Mouse (Mus musculus): ENCODE data around the gene Scn3b.

Scn3b gene

DNA sequence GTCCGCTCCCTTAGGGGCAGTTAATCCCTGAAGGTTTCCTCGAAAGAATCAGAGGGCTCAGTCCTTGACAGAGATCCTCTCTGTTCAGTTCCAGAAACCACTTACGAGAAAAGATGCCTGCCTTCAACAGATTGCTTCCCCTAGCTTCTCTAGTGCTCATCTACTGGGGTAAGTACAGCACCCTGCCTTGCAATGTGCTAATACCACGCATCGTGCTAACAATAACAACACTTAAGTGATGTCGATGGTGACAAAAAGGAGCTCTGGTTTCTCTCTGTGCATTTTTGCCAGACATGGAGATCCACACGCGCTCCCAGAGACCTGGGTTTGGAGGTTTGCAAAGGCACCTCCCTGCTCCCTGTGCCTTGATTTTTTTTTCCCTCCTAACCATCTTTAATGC lies 863 bp downstream of the Scn3b start:
- DNase-seq: no peak

- no peak for DNase-seq
Measured at GRCm38 (mm10) chr9:40271075-40271474, 2.1 kb downstream of the Scn3b start.

GRCm38 (mm10) chr9:40272822-40273221 lies 3.8 kb downstream of the Scn3b start:
- no peak for DNase-seq

- DNase-seq: no peak
Measured at GRCm38 (mm10) chr9:40275904-40276303, 6.9 kb downstream of the Scn3b start.

DNA sequence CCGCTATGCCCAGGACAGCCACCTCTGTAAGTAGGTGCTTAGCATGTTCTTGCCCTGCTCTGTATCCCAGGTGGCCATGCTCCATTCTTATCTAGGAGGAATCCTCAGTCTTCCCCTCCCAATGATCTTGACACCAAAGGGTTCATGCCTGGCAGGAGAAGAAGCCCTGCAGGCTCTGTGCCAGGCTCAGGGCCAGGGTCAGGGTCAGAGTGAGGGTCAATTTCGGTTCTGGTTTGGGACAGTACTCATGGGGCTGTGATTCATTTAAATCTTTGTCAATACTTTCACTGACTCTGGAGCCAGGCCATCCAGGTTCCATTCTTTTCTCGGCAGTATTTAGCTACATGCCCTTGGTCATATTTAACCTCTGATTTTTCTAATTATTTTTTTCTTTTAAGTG lies 8.7 kb downstream of the Scn3b start:
- no peak for DNase-seq

DNA sequence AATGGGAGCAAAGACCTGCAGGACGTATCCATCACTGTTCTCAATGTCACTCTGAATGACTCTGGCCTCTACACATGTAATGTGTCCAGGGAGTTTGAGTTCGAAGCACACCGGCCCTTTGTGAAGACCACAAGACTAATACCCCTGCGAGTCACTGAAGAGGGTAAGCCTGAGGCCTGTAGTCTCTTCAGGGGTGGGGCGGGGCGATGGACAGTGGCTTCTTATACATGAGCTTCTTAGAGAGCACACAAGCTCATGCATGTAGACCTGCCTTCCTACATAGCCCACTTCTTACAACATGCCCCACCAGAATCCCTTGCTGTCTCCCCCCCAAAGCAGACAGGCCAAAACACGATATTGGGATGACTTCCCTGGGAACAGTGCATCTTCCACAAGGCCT lies 10.4 kb downstream of the Scn3b start:
- no peak for DNase-seq

DNA sequence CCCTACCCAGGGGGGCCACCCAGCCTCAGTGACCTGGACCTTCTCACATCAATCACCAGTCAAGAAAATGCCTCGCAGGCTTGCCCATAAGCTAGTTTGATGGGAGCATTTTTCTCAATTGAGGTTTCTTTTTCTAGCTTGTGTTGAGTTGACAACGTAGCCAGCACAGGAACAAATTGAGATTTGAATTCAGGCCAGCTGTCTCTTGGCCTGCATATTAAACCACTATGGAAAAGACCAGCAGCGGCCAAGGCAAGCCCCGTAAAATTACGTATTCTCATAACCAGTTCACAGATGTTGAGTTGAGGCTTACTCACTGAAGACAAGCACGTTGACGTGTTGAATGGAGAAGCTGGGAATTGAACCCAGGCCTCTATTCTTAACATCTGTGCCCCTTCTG lies 14.0 kb downstream of the Scn3b start:
- no peak for DNase-seq

DNA sequence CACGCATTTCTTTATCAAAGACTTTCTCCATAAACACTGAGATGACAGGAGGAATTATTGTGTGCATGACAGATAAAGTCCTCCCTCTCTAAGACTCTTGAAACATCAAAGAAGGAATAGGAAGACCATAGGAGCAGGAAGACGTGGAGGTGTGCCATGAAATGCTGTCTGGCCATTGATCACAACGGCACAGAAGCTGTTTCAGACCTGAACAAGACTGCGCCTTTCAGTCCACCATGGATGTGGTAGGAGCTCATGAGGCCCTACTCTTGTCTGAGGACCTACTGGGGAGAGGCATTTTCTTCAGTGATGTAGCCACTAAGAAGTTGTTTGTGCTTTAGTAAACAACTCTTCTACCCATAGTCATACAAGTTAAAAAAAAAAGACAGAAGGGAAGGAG lies 23.5 kb downstream of the Scn3b start:
- DNase-seq: no peak

GRCm38 (mm10) chr9:40293286-40293685 lies 24.3 kb downstream of the Scn3b start:
- DNase-seq: no peak

DNA sequence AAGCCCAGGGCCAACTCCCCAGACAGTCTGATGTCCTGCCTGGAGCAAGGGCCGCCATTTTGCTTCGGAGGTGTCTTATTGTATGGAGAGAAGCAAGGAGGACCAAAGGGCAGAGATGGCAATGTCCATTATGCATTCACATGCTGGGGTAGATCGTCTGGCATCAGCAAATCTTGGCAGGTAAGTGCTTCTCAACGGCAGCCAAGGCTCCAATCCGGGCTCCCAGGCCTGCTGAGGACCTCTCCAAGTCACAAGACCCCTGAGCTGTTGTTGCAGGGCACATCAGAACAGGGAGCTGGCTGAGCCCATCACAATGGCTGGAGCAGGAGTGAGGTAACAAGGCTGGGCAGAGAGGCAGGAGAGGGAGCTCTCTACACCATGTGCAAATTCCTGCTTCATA lies 24.7 kb downstream of the Scn3b start:
- no peak for DNase-seq

GRCm38 (mm10) chr9:40294210-40294609 lies 25.2 kb downstream of the Scn3b start:
- DNase-seq: no peak

DNA sequence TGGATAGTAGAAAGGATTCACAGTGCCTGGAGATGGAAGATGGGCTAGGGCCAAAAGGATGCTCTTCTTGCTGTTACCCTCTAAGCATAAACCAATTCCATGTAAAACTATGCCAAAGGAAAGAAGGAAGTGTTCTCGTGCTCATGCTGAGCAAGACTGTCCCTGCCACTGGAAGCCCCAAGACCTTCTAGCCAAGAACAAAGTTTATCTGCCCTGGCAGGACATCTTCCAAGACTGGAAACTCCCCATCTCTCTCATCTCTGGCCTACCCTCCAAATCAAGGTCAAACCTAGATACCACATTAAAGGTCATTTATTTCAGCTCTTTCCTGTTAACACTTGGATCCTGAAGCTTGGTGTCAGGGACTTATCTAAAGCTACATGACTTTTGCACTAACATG lies 25.8 kb downstream of the Scn3b start:
- DNase-seq: no peak

GRCm38 (mm10) chr9:40296251-40296650 lies 27.2 kb downstream of the Scn3b start:
- no peak for DNase-seq

GRCm38 (mm10) chr9:40297969-40298368 lies 29.0 kb downstream of the Scn3b start:
- DNase-seq: no peak

DNA sequence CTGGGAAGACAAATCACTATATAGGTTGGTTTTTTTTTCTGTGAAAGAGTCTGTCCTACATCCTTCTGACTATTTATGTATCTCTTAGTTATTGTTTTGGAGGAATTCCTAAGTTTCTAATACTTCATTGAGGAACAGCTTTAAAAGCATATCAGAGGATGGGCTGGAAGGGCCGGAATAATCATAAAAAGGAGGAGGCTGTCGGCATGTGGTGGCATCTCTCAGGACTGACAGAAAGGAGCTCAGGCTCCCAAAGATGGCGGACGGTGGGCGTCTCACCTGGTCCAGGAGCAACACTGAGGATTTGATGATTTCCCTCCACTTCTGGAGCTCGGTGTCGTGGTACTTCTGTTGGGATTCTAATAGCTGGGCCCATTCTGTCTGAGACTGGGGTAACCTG lies 30.3 kb downstream of the Scn3b start:
- DNase-seq: no peak

DNA sequence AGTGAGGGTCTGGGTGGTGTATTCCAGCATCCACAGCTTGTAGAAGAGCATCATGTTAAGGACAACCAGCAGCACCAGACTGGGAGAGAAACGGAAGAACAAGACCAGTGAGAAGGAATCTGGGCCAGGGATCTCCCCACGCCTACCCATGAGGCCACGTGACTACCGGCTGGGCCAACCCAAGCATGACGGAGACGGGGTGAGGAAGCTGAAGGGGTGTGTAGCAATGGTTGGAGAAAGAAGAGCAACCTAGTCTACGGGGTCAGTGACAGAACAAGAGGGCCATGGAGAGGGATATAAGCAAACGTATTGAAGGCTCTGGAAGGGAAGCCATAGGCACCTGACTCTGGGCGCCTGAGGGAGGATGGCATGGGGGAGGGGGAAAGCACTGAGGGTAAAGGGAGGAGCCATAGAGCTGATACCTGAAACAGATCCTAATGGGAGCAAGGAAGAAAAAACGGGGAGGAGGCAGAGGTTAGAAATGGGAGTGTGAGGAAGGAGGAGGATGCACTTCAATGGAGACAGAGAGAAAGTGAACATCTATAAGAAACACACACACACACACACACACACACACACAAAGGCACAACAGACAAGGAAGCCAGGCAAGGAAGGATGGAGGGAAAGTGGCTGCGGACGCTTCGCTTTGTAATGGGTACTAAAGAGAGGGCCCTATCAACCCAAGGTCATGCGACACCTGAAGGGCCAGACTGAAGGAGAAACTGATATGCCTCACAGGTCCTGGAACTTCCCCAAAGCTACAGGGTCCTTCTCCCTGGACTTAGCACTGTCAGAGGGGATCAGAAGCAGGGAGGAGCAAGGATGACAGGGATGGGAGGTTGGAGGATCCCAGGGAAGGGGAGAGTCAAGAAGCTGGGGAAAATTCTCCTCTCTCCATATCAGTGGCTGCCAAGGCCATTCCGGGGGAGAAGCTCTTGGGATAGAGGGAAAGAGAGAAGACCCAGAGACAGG lies 31.3 kb downstream of the Scn3b start:
- DNase-seq: no peak

DNA sequence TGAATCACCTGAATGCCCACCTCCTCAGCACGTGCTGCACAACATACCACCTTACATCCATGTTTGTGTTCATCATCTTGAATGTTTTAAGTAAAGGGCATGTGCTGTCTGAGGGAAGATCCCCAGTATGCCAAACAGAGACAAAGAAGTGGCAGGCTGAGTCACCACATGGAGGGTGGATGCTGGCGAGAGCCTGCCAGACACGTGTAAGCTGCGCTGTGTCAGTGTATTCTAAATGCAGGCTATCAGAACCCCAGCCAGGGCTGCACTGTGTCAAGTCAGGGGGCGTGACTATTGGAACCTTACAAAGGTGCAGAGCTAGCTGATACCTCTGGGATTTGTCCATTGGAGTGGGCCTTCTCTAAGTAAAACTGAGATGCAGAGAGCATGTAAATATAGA lies 32.5 kb downstream of the Scn3b start:
- DNase-seq: no peak

- no peak for DNase-seq
Measured at GRCm38 (mm10) chr9:40302375-40302774, 33.4 kb downstream of the Scn3b start.

- DNase-seq: no peak
Measured at GRCm38 (mm10) chr9:40304243-40304642, 35.2 kb downstream of the Scn3b start.

DNA sequence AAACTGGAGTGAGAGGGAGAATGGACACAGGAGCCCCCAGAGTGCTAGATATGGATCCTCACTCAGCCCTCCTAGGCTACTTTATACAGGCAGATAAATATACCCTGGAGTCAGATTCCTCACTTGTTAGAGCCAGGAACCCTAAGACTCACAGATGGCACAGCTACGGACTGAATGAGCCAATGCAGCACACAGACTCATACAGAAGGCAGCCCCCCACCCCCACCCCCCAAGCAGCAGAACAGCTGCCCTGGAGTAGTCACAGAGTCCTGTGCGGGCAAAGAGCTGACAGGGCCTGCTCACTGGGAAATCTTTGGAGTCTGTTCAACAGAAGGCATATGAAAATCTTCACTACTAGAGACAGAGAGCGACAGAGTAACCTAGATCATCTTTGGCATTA lies 38.3 kb downstream of the Scn3b start:
- no peak for DNase-seq

- DNase-seq: no peak
Measured at GRCm38 (mm10) chr9:40309876-40310275, 40.9 kb downstream of the Scn3b start.

GRCm38 (mm10) chr9:40311813-40312212 lies 42.8 kb downstream of the Scn3b start:
- DNase-seq: no peak

DNA sequence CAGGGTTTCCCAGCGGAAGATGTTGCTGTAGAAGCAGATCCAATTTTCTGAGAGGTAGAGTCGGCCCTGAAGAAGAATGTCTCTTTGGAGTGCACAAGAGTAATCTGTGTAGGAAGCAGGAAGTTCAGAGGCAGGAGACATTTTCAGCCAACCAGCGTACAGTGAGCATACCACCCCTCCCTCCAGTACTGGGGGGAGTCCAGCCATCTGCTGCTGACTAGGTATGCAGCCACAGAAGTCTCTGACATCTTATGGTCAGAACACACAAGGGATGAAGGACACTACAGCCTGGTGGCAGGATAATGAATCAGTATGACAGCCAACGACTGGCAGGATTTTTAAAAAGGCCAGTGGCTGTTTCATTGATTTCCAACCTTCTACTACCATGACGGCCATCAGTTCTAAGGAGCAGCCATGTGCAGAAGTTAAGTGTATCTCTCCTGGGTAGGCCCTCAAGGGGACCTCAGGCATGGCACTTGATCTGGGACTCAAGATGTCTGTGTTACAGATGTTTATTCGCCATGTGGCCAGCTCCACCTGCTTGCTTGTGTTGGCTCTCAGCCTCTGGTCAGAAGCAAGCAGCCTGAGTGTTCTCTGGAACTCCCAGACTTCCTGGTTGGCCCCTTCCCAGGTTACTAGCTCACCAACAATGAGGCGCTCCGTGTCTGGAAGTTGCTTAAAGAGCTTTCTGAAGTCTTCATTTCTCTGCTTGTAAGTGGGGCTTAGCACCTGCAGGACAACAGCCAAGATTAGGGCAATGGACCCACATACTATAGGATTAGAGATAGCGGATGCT lies 48.0 kb downstream of the Scn3b start:
- DNase-seq: no peak

DNA sequence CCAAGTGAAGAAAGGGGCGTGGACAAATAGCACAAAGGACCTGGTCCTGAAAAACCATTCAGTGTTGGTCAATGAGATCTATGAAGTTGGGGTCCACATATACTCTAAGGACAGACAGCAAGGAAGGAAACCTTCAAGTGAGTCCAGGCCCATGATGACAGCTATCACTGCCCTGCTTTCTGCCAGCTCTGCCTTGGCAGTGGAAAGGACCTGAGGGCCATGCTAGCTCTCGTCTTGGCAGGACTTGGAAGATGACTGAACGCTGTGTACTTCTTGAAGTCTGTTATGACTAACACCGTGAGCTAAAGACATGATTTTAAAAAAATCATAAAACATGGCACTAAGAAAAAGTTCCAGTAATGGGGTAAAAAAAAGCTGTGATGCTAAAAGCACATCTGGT lies 48.7 kb downstream of the Scn3b start:
- no peak for DNase-seq

All from thymus, postnatal 36 days (tissue).